Mouse (Mus musculus) stomach, postnatal 0 days (tissue): ENCODE results near the gene Lbp.

ENCODE experiments used
- CTCF ChIP-seq: IDR thresholded peaks from 2 replicates; pipeline ENCODE4 v1.5.1; 2016; ENCODE audit warnings: antibody characterized with exemption, low read depth, mild to moderate bottlenecking, moderate library complexity
- EP300 ChIP-seq: optimal IDR thresholded peaks from 2 replicates; pipeline ENCODE3; 2016; ENCODE audit warnings: antibody characterized with exemption

DNA sequence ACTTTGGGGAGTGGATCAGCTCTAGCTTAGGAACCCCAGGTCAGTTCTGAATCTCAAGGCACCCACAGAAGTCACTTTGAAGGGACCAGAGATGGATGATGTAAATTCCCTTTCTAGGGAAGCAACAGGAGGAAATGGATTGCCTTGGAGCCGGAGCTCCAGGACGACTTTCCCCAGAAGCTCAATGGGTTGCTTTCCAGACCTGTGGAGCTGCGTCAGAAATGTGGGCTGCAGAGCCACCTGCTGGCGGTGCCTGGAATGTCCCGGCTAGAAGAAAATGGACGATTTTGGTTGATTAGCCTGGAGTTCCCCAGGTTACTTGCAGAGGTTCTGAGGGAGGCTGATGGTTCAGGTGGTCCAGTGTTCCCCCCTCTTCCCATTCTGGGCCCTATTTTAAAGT lies 41.6 kb downstream of the Lbp start:
- TF ChIP-seq CTCF (peak; percentile 92), EP300 (no peak)
